Mouse (Mus musculus) retina, adult 2 months (tissue): ENCODE results near the gene Tm2d1.
"Not testable (repeated sequence)": the region's sequence is repeated elsewhere in the genome, so short reads cannot be mapped to it uniquely, and the experiment has no call there.

Experiments used
- DNase-seq: peaks from one replicate; pipeline ENCODE4 v3.0.0-alpha.2; 2012; ENCODE audit warnings: low read depth, low spot score

Gene Tm2d1

DNA sequence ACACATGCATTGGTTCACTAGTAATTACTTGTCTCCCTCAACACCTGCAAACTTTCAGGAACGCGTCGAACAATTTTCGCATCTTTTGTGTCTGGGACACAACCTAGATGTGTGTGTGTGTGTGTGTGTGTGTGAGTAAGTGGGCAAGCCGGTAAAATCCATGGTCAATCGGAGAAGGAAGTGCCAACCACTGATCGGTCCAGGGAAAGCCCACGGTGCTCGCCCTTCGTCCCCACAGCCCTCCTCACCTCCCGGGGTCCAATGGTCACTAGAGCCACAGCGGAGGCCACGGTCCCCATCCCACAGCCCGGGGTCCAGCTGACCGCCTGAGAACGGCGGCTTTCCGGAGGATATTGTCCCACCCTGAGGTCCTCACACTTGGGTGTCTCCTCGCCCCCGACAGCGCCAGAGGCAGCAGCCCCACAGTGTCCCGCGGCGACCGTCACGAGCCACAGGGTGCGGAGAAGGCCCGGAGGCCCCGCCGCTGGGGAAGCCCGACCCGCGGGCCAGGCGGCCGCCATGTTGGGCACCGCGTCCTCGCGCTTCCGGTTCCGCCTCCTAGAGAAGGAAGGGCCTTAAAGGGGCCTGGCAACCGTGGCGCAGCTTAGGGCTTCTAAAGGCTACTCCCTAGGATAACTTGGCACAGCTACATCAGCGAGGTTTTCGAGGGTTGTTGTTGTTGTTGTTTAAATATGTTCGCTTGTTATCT, at the start of gene Tm2d1:
Gene Tm2d1, minus strand, starts transcription at position 591 of the 709 bp plus-strand sequence.
- DNase-seq = peak; percentile 61

DNA sequence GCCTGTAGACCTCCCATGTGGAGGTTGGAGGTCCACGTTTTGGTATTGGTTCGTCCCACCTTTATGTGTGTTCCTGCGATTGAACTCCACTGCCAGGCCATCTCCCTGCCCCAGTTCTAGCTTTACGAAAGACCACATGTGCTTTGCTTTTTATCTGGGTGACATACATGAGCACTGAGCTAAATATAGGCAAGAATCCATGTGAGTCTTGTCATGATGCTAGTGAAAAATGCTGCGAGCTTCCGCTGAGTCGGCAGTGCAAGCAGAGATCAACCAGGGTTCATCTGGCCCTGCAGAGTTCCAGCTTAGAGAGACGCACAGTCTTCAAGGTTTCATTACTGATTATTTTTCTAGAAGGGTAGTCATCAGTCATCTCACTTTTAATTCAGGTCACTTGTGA, 45.3 kb upstream of the Tm2d1 start:
- DNase-seq = no peak

- DNase-seq = not testable (repeated sequence)
Observed at GRCm38 (mm10) chr4:98415150-98415549, 32.0 kb upstream of the Tm2d1 start.

GRCm38 (mm10) chr4:98408455-98408854, 25.3 kb upstream of the Tm2d1 start:
- DNase-seq = no peak

DNA sequence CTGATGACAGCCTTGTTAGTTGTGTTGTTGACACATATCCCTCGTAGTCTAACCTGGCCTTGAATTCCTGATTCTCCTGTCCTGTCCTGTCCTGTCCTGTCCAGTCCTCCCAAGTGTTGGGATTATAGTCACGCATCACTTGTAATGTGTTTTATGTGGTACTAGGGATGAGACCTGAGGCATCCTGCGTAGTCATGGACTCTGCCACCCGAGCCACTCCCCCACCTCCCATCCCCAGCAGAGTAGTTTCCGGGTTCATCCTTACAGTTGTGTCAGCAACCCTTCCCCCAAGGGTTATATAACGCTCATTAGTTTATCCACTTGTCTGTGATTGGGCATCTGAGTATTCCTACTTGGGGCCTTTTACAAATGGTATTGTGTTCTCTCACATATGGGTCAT, 21.3 kb upstream of the Tm2d1 start:
- DNase-seq = no peak

DNA sequence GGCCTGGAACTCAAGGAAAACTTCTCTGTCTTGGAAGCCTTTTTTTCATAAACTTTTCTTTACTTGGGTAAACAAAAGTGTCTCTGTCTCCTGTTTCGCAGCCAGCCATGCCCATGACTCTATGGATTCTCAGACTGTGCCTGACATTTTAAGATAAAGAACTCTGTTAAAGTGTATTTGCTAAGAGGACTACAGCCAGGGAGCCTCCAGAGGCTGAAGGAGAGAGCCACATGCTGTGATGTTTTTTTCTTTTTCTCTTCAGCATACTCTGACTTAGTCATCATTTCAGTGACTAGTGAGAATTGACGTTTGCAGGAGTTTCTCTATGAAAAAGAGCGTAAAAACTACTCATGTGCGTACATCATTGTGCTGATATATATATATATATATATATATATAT, 20.4 kb upstream of the Tm2d1 start:
- no peak for DNase-seq

- DNase-seq = no peak
Observed at GRCm38 (mm10) chr4:98401584-98401962, 18.5 kb upstream of the Tm2d1 start.

- no peak for DNase-seq
Observed at GRCm38 (mm10) chr4:98400926-98401583, 17.9 kb upstream of the Tm2d1 start.

DNA sequence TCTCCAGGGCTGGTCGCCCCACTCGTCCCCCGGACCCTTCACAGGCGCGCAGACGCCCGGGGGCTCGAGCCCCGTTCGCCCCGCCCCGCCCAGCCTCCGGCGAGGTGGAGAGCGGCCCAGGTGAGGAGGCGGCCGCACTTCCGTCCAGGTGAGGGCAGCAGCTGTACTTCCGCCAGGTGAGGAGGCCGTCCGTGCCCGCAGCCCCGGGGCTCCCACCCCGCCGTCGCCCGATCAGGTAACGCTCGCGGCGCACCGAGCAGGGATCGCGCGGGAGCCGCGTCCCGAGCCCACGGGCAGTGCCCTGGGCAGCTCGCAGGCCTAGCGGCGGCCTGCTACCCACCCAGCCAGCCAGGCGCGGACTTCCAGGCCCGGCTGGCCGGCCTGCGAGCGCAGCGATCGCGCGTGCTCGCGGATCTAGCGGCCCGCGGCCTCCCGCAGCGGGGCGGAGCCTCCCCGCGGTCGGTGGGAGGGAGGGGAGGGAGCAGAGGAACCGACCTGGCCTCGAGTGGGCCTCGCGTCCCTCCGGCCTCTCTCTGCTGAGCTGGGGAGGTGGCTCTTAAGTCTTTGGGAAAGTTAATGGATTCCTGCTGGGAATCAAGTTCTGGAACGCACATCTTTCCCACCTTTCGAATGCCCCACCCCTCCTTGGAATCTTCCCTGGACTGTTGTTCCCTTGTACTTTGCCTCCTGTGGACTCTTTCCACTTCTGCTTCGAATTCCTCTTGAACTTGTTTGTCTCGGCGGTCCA, 12.8 kb upstream of the Tm2d1 start, which contains the start of gene Patj:
Gene Patj, plus strand, starts transcription at position 96 of the 748 bp plus-strand sequence.
- DNase-seq = peak; percentile 50

- no peak for DNase-seq
Observed at GRCm38 (mm10) chr4:98395346-98395689, 12.2 kb upstream of the Tm2d1 start.

DNA sequence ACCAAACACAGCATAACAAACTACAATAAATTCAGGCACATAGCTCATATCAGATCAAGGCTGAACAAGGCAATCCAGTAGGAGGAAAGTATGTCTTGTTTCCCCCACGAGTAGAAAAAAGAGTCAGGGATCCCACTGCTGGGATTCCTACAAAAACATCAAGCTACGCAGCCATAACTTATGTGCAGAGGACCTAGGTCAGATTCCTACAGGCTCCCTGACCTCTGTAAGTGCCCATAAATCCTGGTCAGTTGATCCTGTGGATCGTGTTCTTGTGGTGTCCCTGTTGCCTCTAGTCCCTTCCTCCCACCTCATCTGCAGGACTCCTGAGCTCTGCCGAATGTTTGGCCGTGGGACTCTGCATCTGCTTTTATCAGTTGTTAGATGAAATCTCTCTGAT, 1.9 kb upstream of the Tm2d1 start:
- no peak for DNase-seq

GRCm38 (mm10) chr4:98376943-98377342, 6.2 kb downstream of the Tm2d1 start:
- DNase-seq = no peak

GRCm38 (mm10) chr4:98375401-98375800, 7.7 kb downstream of the Tm2d1 start:
- no peak for DNase-seq

DNA sequence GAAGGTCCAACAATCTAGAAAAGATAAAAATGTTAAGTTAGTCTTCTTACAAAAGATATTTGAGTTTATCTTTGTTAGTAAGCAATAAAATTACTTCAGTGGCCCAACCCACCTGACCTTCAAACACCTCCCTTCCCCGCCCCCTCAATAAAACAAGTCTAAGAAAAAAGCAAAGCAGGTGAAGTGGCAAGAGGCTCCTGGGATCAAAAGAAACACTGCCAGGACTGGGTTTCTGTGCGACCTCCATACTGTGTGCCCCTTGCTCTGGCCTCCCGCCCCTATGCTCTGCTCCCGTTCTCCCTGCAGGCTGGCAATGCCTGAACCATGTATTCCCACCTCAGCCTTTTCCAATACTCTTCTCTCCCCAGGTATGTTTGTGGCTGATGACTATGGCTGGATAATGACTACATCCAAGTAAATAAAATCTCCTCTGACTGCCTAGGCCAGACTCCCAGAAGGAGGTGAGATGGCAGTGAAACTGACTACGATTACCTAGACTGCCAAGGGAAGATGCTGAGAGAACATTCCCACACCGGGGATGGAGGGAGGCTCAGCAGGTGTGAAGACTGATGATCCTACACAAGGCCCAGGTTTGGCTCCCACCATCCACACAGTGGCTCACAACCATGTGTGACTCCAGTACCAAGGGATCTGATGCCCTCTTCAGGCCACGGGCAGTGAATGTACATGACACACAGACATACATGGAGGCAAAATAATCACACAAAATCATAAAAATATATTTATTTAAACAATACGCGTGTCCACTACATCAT, 24.9 kb downstream of the Tm2d1 start:
- DNase-seq = no peak

DNA sequence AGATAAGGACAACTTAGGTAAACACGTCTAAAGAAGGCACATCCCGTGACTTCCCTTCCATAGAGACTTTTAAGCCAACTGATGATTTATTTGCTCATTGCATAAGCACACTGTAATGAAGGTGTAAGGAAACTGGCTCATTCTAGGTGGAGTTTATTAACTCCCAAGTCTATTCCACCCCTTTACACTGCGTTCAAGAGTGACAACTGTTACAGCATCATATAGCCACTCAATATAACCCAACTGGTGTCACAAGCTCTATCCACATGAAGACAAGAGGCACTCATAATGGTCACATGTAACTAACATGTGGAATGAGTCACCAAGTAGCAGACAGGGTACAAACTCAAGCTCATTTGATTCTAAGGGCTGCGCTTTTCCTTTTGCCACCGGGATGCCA, 34.5 kb downstream of the Tm2d1 start:
- no peak for DNase-seq

- no peak for DNase-seq
Observed at GRCm38 (mm10) chr4:98345783-98346182, 37.3 kb downstream of the Tm2d1 start.

GRCm38 (mm10) chr4:98339992-98340564, 43.0 kb downstream of the Tm2d1 start:
- DNase-seq = no peak

DNA sequence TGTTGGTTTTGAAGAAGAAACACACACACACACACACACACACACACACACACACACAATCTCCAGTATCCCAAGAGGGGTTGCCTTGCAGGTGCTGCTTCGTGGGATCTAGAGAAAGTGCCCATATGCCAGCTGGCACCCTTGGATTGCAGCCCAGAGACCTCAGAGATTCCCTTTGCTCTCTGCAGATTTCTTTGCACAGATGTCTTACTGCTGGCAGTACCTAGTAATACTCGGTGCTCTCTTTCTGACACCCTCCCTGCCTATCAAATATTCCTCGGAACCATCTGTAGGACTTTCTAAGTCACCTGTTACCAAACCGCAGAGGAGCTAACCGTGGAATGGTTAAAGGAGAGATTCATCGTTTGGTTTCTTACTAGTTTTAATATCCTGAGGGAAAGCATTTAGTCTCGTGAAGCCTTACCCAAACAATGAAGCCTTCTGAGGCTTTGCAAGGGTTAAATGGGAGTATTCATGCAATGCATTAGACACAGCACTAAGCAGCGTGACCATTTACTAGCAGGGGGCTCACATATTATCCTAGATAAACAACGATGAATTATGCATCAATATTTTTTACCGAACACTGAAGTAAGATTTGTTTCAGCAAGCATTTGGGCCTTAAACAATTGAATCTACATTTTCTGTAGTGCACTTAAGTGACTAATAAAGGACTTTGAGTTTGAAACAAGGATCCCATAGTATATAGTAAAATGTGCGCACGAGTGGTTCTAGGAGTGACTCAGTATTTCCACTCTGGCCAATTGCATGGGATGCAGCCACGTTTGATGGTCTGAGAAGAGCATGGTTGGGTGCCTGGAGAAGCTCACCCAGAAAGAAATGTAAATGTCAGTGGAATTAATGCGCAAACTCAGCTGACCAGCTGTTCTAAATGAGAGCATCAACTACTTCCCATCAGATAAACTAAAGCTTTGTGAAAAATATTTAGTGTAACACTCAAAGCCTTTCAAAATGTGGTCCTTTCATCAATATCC, 44.2 kb downstream of the Tm2d1 start:
- no peak for DNase-seq

DNA sequence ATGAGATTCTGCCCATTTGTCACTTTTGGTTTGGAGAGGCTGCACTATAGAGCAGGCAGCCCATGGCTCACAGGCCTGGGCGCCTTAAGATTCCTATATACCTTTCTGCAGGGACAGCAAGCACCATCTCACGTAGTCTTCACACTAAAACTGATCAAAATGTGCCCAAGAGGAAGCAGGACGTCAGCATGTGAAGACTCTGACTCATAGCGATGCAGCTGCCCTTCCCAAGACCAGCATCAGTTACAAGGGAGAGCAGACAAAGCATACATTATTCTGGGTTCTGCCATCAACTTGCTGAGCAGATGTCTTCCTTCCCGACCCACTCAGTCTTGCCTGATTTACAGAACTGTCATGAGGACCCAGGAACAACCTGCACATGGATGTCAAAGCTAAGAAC, 45.9 kb downstream of the Tm2d1 start:
- no peak for DNase-seq

DNA sequence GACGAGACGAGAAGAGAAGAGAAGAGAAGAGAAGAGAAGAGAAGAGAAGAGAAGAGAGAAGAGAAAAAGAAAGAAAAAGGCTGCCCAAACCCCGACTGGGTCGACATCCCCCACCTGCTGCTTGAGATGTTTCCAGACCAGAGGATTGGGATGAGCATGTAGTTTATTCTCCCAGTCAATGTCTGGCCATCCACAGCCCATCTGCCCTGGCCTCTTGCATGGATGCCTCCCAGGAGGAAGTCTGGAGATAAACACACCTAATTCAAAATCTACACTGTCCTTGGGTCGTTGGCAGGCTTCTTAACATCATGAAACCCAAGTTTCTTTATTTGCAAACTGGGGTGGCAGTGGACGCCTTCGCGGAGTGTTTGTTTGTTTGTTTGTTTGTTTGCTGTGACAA, 47.4 kb downstream of the Tm2d1 start:
- DNase-seq = no peak
